Mouse (Mus musculus) cortical plate, adult 2 months (tissue): ENCODE measurements at regions not wholly inside any gene's neighbourhood (a gene's known extent, or its start where the extent isn't known, plus 50 kb on each side); places are given as distances from the start of the nearest gene placed in this dataset.

Experiments used
- CTCF ChIP-seq: fragments of 200-500 bp; IDR thresholded peaks from 2 replicates; pipeline ENCODE4 v1.5.1; 2011; ENCODE audit warnings: mild to moderate bottlenecking, control low read depth, low read length; ENCODE audit not compliant: insufficient read depth; ENCODE audit errors: extremely low read depth
- POLR2A ChIP-seq: fragments of 200-500 bp; IDR thresholded peaks from 2 replicates; pipeline ENCODE4 v1.6.1; 2011; ENCODE audit warnings: mild to moderate bottlenecking, low read length, control low read depth; ENCODE audit not compliant: insufficient read depth; ENCODE audit errors: extremely low read depth

GRCm38 (mm10) chr13:115679591-115679990, 577.8 kb upstream of the Itga1 start:
- 0 out of 2 replicates have a peak, but pooled peaks have one; percentile 26 for TF ChIP-seq CTCF
- TF ChIP-seq POLR2A, result no peak
